Mouse (Mus musculus) mouse embryonic stem cell (cell line): ENCODE data around the gene Crocc2.

Experiments used
- in situ Hi-C, 2 experiments: fragments of 300-500 bp; cut with MboI; formaldehyde crosslinking; loops; 1 replicate in 1 of 2; 3 replicates in 1 of 2; pipeline ENCODE4 v1.14.3; 2019 to 2020; ENCODE audit warnings: low sequenced_read_pairs in 2 of 2, low pct_unique_long_range_greater_than_20kb in 1 of 2, mixed read lengths in 1 of 2; ENCODE audit not compliant: unreplicated experiment in 1 of 2

Crocc2 gene

GRCm38 (mm10) chr1:93207536-93208064 lies 39.1 kb downstream of the Crocc2 start:
- in situ Hi-C loops = no loop called here

- in situ Hi-C loops = no loop called here
Observed at GRCm38 (mm10) chr1:93210213-93210641, 41.7 kb downstream of the Crocc2 start.

- in situ Hi-C loops = no loop called here
Observed at GRCm38 (mm10) chr1:93211019-93211418, 42.5 kb downstream of the Crocc2 start.

GRCm38 (mm10) chr1:93211549-93212220 lies 43.2 kb downstream of the Crocc2 start:
- in situ Hi-C loops = no loop called here

- in situ Hi-C loops = no loop called here
Observed at GRCm38 (mm10) chr1:93212441-93212840, 43.9 kb downstream of the Crocc2 start.

- in situ Hi-C loops = no loop called here
Observed at GRCm38 (mm10) chr1:93214612-93215011, 46.1 kb downstream of the Crocc2 start.

GRCm38 (mm10) chr1:93216839-93217497 lies 48.4 kb downstream of the Crocc2 start:
- in situ Hi-C loops = no loop called here

GRCm38 (mm10) chr1:93217530-93217929 lies 49.0 kb downstream of the Crocc2 start:
- in situ Hi-C loops = no loop called here

- in situ Hi-C loops = no loop called here
Observed at GRCm38 (mm10) chr1:93220776-93221175, 52.3 kb downstream of the Crocc2 start.

GRCm38 (mm10) chr1:93223972-93224371 lies 55.4 kb downstream of the Crocc2 start:
- in situ Hi-C loops = no loop called here

- in situ Hi-C loops = no loop called here
Observed at GRCm38 (mm10) chr1:93225226-93225625, 56.7 kb downstream of the Crocc2 start.

GRCm38 (mm10) chr1:93225731-93226520 lies 57.4 kb downstream of the Crocc2 start:
- in situ Hi-C loops = no loop called here

- in situ Hi-C loops = no loop called here
Observed at GRCm38 (mm10) chr1:93227303-93227975, 58.9 kb downstream of the Crocc2 start.

GRCm38 (mm10) chr1:93227976-93228365 lies 59.4 kb downstream of the Crocc2 start:
- in situ Hi-C loops = no loop called here

GRCm38 (mm10) chr1:93229221-93229620 lies 60.7 kb downstream of the Crocc2 start:
- in situ Hi-C loops = no loop called here

- in situ Hi-C loops = no loop called here
Observed at GRCm38 (mm10) chr1:93229626-93230025, 61.1 kb downstream of the Crocc2 start.

GRCm38 (mm10) chr1:93235576-93236544 lies 67.3 kb downstream of the Crocc2 start, which contains the start of gene Sned1:
Gene Sned1, plus strand, starts transcription at chr1:93235841.
- in situ Hi-C loops = no loop called here

GRCm38 (mm10) chr1:93236545-93236924 lies 68.0 kb downstream of the Crocc2 start:
- in situ Hi-C loops = no loop called here
